Mouse (Mus musculus): ENCODE results near the gene Smg7.
A peak's percentile ranks its signal among the peaks of the same experiment; 100 is the strongest.
"Not testable (repeated sequence)": the region's sequence is repeated elsewhere in the genome, so short reads cannot be mapped to it uniquely, and the experiment has no call there.

Gene Smg7

DNA sequence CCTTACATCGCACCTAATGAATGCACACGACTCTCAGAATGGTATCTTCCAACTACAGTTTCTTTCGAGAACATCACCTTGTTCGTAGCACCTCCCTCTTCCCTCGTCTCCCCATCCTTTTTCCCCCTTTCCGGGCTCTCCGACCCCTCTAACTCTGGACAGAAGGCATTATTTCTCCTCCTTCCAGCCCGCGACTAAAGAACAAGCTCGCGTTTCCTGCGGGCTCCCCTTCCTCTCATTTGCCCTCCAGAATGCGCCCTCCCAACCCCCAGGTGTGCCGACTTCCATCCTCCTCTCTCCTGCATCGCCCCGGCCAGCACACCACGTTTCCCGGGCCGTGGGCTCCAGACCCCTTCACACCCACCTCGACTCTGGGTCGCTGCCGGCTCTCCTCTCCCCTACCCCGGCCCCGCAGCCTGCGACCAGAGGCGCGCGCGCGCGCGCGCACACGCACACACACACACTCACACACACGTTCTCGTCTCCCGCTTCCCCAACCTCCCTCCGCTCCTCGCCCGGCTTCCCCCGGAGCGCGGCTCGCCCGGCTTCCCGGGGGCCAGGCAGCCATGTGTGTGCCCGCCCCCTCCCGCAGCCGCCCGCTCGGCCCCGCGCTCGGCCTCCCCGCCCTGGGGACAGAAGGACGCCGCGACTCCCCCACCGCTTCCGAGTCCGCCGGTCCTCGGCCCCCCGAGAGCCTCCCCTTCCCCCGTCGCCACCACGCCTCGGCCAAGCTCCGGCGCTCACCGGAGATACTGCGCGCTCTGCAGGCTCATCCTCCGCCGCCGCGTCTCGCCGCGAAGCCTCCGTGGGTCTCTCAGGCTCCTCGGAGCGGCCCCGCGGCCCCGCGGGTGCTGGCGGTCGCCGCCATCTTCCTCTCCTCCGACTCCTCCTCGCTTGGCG is at the start of gene Smg7:
Gene Smg7 (minus strand): TSS at position 882 of the 900 bp plus-strand sequence.
- DNase-seq (ENCODE audit: low spot score): peak; percentile 79

DNA sequence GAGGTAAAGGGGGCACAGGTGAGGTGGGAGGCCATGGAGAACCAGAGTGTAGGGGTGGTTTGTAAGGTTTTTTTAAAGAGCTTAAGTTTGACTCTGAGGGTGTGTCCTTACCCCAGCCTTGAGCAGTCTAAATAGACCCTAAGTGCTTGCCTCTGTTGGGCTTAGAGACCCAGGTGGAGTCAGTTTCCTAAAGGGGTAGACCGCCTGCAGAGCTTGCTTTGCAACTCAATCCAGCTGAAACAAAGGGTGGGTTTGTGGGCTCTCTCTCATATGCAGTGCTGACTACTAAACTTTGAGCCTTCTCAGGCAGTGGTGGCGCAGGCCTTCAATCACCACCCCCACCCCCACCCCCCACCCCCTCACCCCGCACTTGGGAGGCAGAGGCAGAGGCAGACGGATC is 40.5 kb upstream of the Smg7 start:
- no peak for DNase-seq (ENCODE audit: low spot score)

DNA sequence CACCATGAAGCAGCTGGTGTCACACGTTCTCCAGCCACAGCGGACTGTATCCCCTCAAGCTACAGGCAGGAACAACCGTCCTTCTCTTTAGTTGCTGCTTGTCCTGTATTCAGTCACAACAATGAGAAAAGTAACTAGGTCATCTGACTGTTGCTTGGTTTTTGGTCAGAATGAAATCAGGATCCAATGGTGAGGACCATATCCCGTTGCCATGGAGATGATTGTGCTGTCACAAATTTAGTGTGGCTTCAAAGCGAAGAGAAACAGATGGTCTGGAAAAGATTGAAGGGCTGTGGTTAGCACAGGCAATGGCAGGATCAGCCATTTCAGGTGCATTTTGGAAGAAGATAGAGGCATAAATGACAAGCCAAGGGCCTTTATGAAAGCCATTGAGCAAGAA is 33.9 kb upstream of the Smg7 start:
- no peak for DNase-seq (ENCODE audit: low spot score)

DNA sequence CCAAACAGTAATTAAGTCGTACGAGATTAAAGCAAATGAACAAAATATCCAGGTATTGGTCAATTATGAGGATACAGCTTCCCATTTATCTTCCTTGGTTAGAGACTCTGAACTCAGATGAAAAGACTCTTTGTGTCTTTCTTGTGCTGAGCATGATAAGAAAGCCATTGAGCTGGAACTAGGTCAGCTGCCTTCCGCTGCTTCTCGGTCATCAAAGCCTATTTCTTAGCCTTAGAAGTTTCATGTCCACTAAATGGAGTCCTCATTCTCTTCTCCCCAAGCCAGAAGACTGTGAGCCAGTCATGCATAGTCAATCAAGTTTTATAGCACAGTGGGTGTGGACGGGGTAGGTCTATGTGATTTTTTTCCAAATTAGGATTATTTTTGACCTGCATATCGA is 33.0 kb upstream of the Smg7 start:
- no peak for DNase-seq (ENCODE audit: low spot score)

DNA sequence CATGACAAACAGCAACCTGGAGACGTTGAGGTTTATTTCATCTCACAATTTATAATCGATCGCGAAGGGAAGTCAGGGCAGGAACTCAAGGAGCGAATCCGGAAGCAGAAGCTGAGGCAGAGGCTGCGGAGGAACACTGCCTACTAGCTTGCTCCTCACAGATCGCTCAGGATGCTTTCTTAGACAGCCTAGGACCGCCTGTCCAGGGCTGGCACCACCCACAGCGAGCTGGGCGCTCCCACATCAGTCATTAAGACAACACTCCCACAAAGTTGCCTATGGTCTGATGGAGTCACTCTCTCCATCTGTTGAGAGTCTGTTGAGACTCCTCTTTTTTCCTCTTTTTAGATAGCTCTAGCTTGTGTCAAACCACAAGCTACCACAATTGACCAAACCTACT is 31.5 kb upstream of the Smg7 start:
- no peak for DNase-seq (ENCODE audit: low spot score)

DNA sequence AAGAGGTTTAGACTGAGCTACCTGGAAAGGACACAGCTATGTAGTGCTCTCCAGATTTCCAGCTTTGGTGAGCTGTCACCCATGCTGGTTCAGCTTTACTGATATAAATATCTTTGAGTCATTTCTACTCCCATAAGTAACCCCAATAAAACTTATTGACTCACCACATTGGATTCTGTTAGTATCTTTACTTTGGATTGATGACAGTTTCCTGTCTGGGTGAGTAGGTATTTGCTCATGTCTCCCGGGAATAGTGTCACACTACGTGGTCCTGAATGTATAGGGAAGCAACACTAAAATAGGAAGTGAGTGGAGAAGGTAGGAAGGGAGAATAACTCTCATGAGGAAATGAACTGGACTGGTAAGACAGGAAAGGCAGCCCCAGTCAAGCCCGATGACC is 19.3 kb upstream of the Smg7 start:
- no peak for DNase-seq (ENCODE audit: low spot score)

DNA sequence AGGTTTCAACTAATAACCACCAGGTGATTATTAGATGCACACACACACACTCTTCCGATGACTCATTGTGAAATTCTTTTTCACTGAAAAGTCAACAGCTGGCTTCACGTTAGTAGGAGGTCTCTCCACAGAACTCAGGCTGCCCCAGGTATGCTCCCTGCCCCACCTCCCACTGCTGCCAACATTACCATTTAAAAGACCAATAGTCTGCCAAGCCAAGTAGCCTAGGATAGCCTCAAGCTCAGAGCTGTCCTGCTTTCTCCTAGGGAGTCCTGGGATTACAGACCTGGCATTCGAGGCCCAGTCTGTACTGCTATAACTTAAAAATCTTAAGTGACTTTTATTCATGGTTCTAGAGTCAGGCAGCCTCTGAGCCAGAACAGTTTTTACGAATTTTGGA is 15.2 kb upstream of the Smg7 start:
- DNase-seq (ENCODE audit: low spot score): no peak

DNA sequence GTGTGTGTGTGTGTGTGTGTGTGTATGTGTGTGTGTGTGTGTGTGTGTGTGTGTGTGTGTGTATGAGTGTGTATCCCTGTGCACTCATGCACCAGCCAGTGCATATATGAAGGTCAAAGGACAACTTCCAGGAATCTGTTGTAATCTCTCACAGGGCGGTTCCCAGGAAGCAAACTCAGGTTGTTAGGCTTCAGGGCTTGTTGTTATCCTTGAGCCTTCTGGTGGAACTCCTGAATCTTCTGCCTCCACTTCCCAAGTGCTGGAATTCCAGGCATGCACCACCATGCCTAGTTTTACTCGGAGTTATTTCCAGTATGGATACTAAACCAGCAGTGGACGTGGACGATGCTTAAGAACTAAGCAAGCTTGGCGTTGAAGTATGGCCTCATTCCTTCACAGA is 14.5 kb upstream of the Smg7 start:
- no peak for DNase-seq (ENCODE audit: low spot score)

DNA sequence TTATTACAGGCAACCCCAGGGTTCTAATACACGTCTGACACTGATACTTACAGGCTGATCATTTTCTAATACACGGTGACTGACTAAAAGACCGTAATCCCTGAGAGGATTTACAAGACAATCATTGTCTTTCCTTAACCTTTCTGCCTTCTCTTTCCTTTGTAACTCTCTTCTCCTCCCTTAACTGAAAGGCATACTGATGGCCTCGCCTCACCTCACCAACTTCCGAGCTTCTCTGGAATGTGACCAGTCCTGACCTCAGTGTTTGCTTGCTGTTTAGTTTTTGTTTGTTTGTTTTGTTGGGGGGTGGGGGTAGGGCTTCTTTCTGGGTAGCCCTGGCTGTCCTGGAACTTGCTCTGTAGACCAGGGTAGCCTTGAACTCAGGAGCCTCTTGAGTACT is 13.3 kb upstream of the Smg7 start:
- no peak for DNase-seq (ENCODE audit: low spot score)

DNA sequence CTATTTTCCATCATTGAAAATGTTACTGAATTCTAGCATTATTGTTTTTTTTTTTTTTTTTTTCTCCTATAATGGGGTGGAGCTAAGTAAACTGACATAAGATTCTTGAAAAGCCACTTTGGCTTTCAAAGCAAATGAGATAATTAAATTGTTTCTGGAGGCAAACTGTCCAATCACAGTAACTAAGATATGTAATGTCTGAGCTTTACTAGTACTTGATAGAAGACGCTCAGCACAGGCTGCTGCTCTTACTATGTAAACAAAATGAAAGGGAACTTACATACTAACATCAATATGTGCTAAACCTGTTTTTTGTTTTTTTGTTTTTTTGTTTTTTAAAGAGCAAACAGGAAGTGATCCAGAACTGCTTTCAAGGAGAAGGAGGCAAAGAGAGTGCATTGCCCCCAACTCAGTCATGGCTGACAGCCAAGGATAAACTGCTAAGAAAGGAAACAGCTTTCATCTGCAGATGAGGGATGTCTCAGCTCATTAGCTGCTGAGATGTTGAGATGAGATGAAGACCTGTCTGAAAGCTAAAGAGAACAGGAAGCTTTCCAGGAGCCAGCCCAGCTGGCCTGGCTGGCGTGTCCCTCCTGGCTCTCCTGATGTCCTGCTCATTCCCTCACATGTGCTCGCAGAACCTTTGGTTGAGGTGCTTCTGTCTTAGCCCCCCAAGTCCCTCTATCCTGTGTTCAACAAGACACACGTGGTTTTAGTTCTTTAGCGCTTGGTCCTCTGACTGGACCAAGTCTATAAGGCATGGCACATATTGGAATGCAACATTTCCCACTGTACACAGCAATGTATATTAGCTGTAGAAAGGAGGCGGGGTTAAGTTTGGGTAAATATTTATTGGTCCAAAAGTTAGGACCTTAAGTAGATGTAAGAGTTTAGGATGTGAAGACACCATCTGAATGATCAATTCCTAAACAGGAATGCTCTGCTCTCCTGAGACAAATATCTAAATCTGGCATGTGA is 11.3 kb upstream of the Smg7 start:
- DNase-seq (ENCODE audit: low spot score): no peak

DNA sequence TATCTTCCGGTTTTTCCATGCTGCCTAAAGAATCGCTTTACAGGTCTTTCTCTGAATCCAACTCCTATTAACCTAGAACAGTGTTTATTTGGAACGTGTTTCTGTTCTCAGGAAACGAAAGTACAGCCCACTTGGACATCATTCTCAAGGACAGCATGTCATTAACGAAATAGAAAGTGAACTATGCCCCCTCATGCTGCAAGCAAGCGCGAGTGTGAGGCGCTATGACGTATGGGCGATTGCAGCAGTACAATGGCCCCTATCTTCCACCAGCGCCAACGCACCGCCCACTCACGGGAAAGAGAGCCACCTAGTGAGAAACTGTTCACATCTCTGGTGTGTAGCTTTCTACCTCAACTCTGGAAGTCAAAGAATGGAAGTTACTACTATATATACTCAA is 2.0 kb upstream of the Smg7 start:
- DNase-seq (ENCODE audit: low spot score): peak; percentile 91

DNA sequence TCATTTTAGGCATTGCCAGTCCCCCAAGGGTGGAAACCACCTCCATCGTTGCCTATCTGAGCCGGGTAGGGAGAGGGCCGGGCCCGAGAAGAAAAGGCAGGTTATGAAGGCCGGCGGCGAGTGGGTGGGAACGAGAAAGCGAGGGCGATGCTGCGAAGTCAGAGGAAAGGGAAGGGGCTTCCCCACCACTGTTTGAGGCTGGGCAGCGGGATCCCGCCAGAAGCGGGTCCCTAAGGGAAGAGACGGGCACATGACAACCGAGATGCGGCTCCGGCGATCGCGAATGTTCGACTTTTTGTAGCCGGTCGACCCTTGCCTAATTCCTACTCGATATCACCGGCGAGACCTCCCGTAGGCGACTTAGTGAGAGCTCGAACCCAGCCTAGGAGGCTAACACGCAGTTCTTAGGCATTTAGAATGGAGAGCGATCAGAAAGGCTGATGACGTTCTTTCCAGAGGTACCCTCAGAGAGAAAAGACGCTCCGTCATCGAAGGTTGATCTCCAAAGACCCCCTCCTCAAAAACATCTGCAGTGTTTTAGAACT is 1.2 kb upstream of the Smg7 start:
- peak; percentile 64 for DNase-seq (ENCODE audit: low spot score)

DNA sequence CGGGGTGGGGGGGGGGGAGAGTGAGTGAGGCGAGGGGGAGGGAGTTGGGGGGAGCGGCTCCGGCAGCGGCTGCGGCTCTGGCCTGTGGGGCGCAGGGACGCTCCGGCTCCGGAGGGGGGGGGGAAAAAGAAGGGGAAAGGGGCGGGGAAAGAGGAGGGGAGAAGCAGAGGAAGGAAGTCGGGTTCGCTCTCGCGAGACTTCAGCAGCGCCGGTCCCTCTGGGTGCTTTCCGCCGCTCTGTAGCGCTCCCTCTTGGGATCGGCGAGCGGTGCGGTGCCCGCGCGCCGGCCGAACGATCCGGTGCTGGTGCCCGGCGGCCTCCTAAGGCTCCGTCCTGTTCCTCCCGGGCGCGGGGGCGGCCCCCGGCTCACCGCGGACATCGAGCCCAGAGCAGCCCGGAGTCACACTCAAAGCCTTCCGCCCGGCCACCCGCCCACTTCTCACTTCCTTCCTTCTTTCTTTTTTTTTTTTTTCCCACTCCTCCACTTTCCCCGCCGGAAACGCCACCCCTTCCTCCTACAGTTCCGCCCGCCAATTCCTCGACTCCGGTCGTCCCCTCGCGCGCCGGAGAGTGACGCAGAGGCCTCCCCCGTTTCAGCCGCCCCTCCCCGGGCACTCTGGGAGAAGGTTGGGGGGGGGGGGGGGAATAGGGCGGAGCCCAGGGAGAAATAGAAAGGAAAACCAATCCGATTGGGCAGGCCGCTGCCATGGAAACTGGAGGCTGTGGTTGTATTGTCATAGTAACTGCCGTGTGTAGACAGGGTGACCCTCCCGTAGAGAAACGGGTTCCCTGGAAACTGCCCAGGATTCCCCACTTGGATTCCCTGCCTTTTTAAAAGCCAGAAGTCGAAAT is 445 bp upstream of the Smg7 start:
- DNase-seq (ENCODE audit: low spot score): peak; percentile 98

DNA sequence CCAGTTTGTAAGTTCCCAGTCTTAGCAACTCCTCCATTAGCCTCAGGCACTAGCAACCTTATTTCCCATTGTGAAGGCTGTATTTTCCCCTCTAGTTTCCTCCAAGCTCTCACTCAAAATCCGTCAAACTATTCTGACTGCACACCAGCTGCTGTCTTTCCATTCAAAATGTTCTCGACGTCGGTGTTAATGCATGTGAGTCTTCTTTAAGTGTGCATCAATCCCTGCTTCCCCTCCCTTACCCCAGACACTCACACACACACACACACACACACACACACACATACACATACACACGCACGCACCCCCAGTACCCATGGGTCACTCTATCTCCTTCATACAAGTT is 1.1 kb downstream of the Smg7 start:
- DNase-seq (ENCODE audit: low spot score): no peak

DNA sequence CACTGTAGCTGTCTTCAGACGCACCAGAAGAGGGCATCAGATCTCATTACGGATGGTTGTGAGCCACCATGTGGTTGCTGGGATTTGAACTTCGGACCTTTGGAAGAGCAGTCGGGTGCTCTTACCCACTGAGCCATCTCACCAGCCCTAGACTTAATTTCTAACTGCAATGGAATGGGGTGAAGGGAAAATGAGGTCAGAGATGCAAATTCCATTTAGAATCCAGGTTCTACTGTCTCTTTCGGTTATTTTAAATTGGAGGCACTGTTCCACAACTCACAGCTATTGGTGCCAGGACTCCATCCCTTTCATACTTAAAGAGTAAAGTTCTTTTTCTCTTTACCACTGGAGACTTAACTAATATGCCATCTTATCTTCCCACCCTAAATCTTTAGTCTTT is 14.4 kb downstream of the Smg7 start:
- DNase-seq (ENCODE audit: low spot score): not testable (repeated sequence)

DNA sequence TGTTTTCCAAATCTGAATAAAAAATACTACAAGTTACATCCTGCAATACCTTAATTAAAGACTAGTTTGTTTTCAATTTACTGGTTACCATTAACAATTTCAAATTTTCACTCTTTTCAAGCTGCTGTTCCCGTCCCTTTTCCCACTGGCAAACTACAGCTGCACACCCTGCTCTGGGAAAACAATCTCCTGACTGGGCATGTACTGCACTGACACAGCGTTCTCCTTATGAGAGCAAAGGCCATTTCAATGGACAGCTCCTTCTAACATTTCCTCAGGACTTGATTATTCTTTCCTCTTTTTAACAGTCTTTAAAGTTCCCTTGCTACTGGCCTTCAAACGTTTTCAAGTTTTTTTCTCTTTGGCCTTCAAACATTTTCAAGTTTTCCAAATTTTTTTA is 31.4 kb downstream of the Smg7 start:
- DNase-seq (ENCODE audit: low spot score): no peak

DNA sequence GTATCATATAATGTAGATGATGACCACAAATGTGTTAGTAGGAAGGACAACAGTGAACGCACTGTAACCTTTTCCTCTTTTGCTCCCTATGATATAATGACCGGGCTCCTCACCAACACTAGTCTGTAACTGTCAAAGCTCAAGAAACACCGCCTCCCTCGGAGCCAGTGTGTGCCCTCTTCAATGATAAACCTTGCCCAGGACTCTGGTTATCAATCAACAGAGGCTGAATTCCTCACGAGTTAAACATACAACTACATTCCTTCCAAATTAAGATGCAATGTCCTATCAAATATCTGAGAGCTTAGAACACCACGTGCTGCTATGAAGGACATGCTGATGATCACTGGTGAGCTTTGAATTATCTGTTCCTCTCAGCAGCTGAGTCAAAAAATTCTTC is 32.5 kb downstream of the Smg7 start:
- DNase-seq (ENCODE audit: low spot score): no peak

DNA sequence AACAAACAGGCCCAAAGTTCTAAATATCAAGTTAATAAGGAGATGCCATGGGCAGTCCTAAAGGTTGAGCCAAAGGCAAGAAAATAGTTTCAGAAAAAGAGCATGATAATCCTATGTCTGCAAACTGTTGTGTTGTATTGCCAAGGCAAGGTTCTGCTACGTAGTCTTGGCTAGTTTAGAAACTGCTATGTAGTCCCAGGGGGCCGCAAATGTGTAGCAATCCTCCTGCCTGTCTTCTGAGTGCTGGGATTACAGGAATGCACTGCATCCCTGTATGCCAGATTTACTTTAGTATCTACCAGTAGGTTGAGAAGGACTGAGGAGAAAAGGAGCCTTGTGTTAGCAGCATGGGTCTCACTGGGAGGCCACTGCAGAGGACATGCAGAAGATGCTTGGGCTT is 55.6 kb downstream of the Smg7 start:
- no peak for DNase-seq (ENCODE audit: low spot score)

DNA sequence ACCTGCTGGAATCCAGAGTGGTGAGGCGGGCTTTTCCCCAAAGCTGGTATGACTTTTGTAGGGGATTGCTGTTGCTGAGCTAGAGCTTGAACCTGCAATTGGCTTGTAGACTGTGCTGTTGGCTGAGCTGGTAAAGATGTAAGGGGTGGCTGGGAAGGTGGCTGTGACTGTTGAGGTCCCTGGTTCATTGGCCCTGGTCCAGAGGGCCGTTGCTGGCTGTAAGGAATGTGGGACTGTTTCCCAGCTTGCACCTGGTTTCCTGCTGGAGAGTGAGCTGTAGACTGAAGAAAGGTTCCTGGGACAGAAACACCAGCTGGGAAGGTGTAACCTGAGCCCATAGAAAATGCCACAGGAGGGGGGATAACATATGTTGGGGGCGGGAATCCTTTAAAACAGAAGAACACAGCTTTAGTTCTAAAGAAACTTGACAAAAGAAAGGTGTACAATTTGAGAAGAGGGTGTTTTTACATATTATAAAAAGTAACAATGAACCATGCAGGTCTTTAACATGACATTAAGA is 57.2 kb downstream of the Smg7 start:
- no peak for DNase-seq (ENCODE audit: low spot score)

DNA sequence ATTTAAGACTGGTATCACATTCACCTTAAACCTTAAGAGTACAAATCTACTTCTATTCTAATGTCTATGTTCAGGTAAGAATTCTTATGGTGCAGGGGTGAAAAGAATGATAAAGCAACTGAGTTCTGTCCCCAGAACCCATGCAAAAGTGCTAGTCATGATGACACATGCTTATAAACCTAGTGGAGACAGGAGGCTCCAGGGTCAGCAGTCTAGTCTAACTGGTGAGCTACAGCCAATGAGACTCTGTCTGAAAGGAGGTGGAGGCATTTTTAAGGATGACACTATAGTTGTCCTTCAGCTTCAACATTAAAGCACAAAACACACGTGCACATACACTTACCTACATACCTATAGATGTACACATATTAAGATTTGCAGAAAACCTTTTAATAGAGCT is 57.8 kb downstream of the Smg7 start:
- no peak for DNase-seq (ENCODE audit: low spot score)

DNA sequence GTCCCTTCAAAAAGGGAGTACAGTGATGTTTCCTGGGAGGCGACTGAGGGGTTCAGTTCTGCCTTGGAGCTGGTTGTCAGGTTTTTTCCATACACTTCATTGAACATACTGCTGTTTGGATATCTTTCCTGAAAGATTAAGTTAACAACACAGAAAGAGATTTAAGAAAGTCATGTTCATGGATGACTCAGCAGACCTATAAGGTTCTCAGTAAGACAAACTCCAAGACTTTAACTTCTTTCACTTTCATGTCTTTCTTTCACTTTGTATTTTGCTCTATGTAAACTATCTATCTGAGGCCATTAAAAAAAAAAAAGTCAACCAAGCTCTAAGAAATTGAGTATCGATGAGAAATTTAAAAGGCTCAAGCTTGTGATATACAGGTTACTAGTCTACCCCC is 61.4 kb downstream of the Smg7 start:
- DNase-seq (ENCODE audit: low spot score): no peak

DNA sequence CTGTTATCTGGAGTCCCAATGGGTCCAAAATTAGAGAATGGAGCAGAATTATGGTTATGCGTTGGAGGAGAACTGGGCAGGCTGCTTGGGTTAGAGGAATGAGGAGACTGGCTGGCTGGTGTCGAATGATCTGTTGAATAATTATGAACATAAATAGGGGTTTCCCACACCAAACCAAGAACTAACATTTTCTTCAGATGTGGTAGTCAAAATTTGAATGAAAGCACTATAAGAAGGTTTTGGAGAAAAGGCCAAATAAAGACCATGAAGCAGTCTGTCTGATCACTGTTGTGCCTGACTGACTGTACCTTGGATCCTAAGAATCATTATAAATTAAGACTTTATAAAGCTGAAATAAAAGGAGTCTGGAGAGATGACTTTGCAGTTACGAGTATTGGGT is 62.1 kb downstream of the Smg7 start:
- no peak for DNase-seq (ENCODE audit: low spot score)

Measured in embryo, embryonic 10.5 days (tissue).